Mouse (Mus musculus): Measurements from ENCODE around the gene Reps2. TPM values are rescaled to one million over a fixed set of nuclear protein-coding genes. Genes with fewer than 3 reads are reported as not detected.

The Reps2 gene
- polyA plus RNA-seq, 1 experiment, result 24.6 TPM

- TF ChIP-seq CTCF (IDR thresholded peaks at IDR 0.05; ENCODE audit: borderline replicate concordance, insufficient read depth, low read depth, low read length) (no peak), POLR2A (IDR thresholded peaks at IDR 0.05; ENCODE audit: borderline replicate concordance, insufficient read depth, low read length) (no peak)
- no peak overlapping the region for H3K27ac ChIP-seq (ENCODE audit: insufficient read depth, low read length)
- 70% methylated on average over 2 of the region's 2 CpGs for WGBS
Measured at GRCm38 (mm10) chrX:162619705-162620104, 23.7 kb downstream of the Reps2 start.

GRCm38 (mm10) chrX:162618547-162618946 is 24.9 kb downstream of the Reps2 start:
- no peaks in the 10 kb centered on the region for H3K4me1 ChIP-seq (ENCODE audit: control insufficient read depth, insufficient read depth, low read length)
- H3K27ac ChIP-seq (ENCODE audit: insufficient read depth, low read length), result no peak overlapping the region
- H3K4me3 ChIP-seq (replicated peaks; ENCODE audit: insufficient read depth, low read depth, low read length), result no peak overlapping the region
- no peak for DNase-seq
- TF ChIP-seq CTCF (IDR thresholded peaks at IDR 0.05; ENCODE audit: borderline replicate concordance, insufficient read depth, low read depth, low read length) (no peak), POLR2A (IDR thresholded peaks at IDR 0.05; ENCODE audit: borderline replicate concordance, insufficient read depth, low read length) (no peak)
- WGBS, result 91% methylated on average over 3 of the region's 3 CpGs
- H3K27me3 ChIP-seq (ENCODE audit: control insufficient read depth, insufficient read depth, low read length), result no peaks in the 10 kb centered on the region

More at GRCm38 (mm10) chrX:162619705-162620104, 23.7 kb downstream of the Reps2 start:
- Histone ChIP-seq H3K27me3 (ENCODE audit: control insufficient read depth, insufficient read depth, low read length) (no peaks in the 10 kb centered on the region), H3K4me1 (ENCODE audit: control insufficient read depth, insufficient read depth, low read length) (no peaks in the 10 kb centered on the region), H3K4me3 (replicated peaks; ENCODE audit: insufficient read depth, low read depth, low read length) (no peak overlapping the region)
- DNase-seq, result no peak

- WGBS, result 100% methylated on average over 2 of the region's 2 CpGs
- TF ChIP-seq POLR2A (IDR thresholded peaks at IDR 0.05; ENCODE audit: borderline replicate concordance, insufficient read depth, low read length), result no peak
- no peak for TF ChIP-seq CTCF (IDR thresholded peaks at IDR 0.05; ENCODE audit: borderline replicate concordance, insufficient read depth, low read depth, low read length)
- DNase-seq, result no peak
- no peaks in the 10 kb centered on the region for H3K4me1 ChIP-seq (ENCODE audit: control insufficient read depth, insufficient read depth, low read length)
- no peak overlapping the region for H3K4me3 ChIP-seq (replicated peaks; ENCODE audit: insufficient read depth, low read depth, low read length)
- no peaks in the 10 kb centered on the region for H3K27me3 ChIP-seq (ENCODE audit: control insufficient read depth, insufficient read depth, low read length)
- no peak overlapping the region for H3K27ac ChIP-seq (ENCODE audit: insufficient read depth, low read length)
Measured at GRCm38 (mm10) chrX:162606113-162606512, 37.3 kb downstream of the Reps2 start.

- TF ChIP-seq CTCF (IDR thresholded peaks at IDR 0.05; ENCODE audit: borderline replicate concordance, insufficient read depth, low read depth, low read length) (no peak), POLR2A (IDR thresholded peaks at IDR 0.05; ENCODE audit: borderline replicate concordance, insufficient read depth, low read length) (no peak)
- no peak for DNase-seq
- WGBS, result 83% methylated on average over 3 of the region's 3 CpGs
- no peak overlapping the region for H3K4me3 ChIP-seq (replicated peaks; ENCODE audit: insufficient read depth, low read depth, low read length)
- no peaks in the 10 kb centered on the region for H3K4me1 ChIP-seq (ENCODE audit: control insufficient read depth, insufficient read depth, low read length)
- H3K27me3 ChIP-seq (ENCODE audit: control insufficient read depth, insufficient read depth, low read length), result no peaks in the 10 kb centered on the region
- no peak overlapping the region for H3K27ac ChIP-seq (ENCODE audit: insufficient read depth, low read length)
Measured at GRCm38 (mm10) chrX:162599666-162600065, 43.8 kb downstream of the Reps2 start.

- TF ChIP-seq CTCF (IDR thresholded peaks at IDR 0.05; ENCODE audit: borderline replicate concordance, insufficient read depth, low read depth, low read length), result no peak
- TF ChIP-seq POLR2A (IDR thresholded peaks at IDR 0.05; ENCODE audit: borderline replicate concordance, insufficient read depth, low read length), result no peak
- 14% methylated on average over 8 of the region's 8 CpGs for WGBS
Measured at GRCm38 (mm10) chrX:162591005-162591801, 52.2 kb downstream of the Reps2 start.

GRCm38 (mm10) chrX:162590145-162590790 is 53.2 kb downstream of the Reps2 start:
- DNase-seq, result peak; percentile 40 to 66
- Histone ChIP-seq H3K4me1 (ENCODE audit: control insufficient read depth, insufficient read depth, low read length) (peaks cover 15% of the 10 kb centered on the region), H3K27ac (ENCODE audit: insufficient read depth, low read length) (peak overlapping the region; percentile 88), H3K4me3 (replicated peaks; ENCODE audit: insufficient read depth, low read depth, low read length) (no peak overlapping the region), H3K27me3 (ENCODE audit: control insufficient read depth, insufficient read depth, low read length) (no peaks in the 10 kb centered on the region)
- no peak for TF ChIP-seq CTCF (IDR thresholded peaks at IDR 0.05; ENCODE audit: borderline replicate concordance, insufficient read depth, low read depth, low read length)
- TF ChIP-seq POLR2A (IDR thresholded peaks at IDR 0.05; ENCODE audit: borderline replicate concordance, insufficient read depth, low read length), result no peak
- 18% methylated on average over 6 of the region's 6 CpGs for WGBS

More at GRCm38 (mm10) chrX:162591005-162591801, 52.2 kb downstream of the Reps2 start:
- Histone ChIP-seq H3K4me1 (ENCODE audit: control insufficient read depth, insufficient read depth, low read length) (peaks cover 15% of the 10 kb centered on the region), H3K4me3 (replicated peaks; ENCODE audit: insufficient read depth, low read depth, low read length) (no peak overlapping the region), H3K27me3 (ENCODE audit: control insufficient read depth, insufficient read depth, low read length) (no peaks in the 10 kb centered on the region), H3K27ac (ENCODE audit: insufficient read depth, low read length) (peak overlapping the region; percentile 72; the same call in 1 of the 2 replicates)
- DNase-seq, result peak; percentile 61 to 80

GRCm38 (mm10) chrX:162589173-162589805 is 54.2 kb downstream of the Reps2 start:
- peak; percentile 29 to 61 for DNase-seq
- Histone ChIP-seq H3K27me3 (ENCODE audit: control insufficient read depth, insufficient read depth, low read length) (no peaks in the 10 kb centered on the region), H3K27ac (ENCODE audit: insufficient read depth, low read length) (peak overlapping the region; percentile 75), H3K4me1 (ENCODE audit: control insufficient read depth, insufficient read depth, low read length) (peaks cover 15% of the 10 kb centered on the region), H3K4me3 (replicated peaks; ENCODE audit: insufficient read depth, low read depth, low read length) (no peak overlapping the region)
- no peak for TF ChIP-seq POLR2A (IDR thresholded peaks at IDR 0.05; ENCODE audit: borderline replicate concordance, insufficient read depth, low read length)
- no peak for TF ChIP-seq CTCF (IDR thresholded peaks at IDR 0.05; ENCODE audit: borderline replicate concordance, insufficient read depth, low read depth, low read length)
- 18% methylated on average over 3 of the region's 3 CpGs for WGBS
